Mouse (Mus musculus) gonadal fat pad, adult 2 months (tissue): ENCODE measurements around the gene Galnt18. TPM values are rescaled to one million over a fixed set of nuclear protein-coding genes. Genes with fewer than 3 reads are reported as not detected.

Source experiments
- DNase-seq: peaks from one replicate; pipeline ENCODE4 v3.0.0-alpha.2; 2012; ENCODE audit warnings: low read depth
- polyA plus RNA-seq: library from polyadenylated mRNA; depleted of rRNA; stranded (reverse); fragments of >200 nt; gene quantifications from 2 replicates; pipeline ENCODE4 v1.2.3, GENCODE M21; 2012; rRNA removed

Galnt18 gene
- 38.2 and 42.8 TPM in 2 replicates for polyA plus RNA-seq

DNA sequence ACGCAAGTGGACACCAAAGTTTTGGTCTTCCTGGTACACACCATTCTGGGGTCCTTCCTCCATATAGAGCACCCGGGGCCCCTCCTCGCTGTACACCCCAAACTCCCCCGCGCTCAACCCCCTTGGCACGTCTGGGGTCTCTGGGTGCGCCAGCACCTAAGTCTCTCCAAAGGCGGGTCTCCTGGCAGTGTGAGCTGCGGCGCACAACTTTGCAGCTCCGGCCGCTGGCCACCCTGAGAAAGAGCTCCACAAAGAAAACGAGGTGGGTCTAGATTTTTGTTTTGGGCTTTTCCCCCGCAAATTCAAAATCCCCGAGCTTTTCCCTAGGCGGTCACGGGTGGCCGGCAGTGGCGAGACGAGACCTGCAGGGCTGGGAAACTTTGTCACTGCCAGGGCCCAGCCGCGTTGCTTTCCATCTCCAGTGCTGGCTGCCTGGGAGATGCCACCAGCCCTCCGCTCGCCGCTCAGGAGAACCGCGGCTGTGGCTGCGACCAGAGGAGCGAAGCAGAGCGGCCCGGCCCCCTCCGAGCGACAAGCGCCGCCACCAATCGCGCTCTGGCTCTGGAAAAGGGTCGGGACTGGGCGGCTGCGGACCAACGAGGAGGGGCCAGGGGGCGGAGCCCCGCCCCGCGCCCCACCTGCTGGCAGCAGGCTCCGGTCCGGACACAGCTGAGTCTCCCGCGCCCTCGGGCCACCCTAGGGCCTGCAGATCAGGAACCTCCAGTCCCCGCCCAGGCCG lies at the start of gene Galnt18:
Gene Galnt18 (minus strand): TSS at position 474 of the 739 bp plus-strand sequence.
- no peak for DNase-seq

DNA sequence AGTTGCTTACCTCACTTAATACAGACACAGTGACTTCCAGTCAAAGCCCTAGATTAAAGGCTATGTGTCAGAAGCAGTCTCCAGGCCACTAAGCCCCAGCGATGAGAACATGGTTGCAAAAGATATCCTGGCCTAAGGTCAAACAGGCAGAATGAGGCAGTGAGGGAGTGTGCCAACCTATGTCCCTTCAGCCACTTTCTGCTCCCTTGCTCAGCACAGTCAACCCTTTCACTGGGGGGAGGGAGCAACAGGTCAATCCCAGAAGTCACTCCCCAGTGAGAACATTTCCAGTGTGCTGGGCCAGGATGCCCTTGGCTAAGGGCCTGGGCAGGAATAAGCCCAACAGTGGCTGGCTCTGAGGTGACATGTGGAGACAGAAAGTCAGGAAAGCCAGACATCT lies 47.6 kb upstream of the Galnt18 start:
- DNase-seq: peak; percentile 68

DNA sequence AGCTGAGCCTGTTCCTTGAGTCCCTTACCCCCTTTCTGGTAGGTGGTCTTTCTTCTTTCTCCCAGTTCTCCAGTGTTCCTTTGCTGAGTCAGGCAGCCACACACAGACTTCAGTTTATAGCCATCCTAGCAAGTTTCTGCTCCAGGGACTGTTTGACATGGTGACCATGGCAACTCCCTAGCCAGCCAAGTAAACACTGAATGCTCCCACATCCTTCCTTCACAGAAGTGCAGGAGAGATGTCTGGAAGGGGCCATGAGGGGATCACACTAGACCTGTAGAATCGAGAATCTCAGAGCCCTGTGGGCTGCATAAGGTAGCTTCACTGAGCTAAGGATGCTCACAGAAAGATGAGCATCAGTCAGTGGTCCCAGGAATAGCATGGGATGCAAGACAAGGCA lies 33.3 kb upstream of the Galnt18 start:
- no peak for DNase-seq

DNA sequence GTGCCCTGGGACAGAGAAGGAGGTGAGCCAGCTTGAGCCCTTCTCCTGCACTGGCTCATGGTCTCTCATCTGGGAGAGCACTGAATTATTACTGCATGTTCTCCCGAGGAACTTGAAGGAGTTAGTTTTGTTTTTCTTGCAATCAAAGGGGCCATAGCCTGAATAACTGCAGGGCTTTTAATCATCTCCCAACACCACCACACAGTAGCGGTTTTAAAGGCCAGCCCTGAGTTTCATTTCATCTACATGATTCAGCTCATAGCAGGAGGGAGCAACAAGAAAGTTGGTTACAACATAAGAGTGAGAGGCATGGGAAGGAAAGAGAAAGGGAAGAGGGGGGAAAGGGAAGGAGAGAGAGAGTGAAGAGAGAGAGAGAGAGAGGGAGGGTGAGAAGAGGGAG lies 31.3 kb upstream of the Galnt18 start:
- DNase-seq: no peak

DNA sequence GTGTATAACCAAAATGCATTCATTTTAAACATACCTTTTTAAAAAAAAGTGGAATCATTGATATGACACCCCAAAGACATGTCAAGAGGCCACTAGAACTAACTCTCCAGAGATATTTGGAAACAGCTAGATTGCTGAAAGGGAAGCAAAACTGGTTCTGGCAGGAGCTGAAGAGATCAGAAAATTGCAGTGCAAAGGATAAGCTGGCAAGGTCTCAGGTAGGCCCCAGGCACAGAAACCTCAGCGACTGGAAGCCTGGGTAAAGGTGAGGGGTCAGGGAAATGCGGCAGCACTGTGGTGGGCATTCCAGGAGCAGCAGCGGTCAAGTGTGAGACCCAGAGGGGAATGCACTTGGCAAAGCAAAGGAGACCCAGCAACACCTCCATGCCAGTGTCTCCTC lies 30.0 kb upstream of the Galnt18 start:
- DNase-seq: no peak

DNA sequence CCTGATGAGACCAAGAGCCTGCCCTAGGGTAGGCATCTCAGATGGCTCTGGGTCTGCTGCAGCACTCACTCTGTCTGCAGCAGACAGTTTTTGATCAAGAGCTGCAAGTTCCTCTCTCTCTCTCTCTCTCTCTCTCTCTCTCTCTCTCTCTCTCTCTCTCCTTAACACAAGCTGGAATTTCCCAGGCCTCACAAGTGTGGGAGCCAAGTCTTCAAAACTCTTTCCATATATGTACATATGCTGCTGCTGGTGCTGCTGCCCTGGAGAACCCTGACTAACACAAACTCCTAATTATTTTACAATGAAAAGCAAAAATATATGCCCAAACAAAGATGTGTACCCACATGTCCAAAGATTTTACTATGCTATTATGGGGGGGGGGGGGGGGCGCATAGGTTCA lies 26.3 kb upstream of the Galnt18 start:
- DNase-seq: no peak

DNA sequence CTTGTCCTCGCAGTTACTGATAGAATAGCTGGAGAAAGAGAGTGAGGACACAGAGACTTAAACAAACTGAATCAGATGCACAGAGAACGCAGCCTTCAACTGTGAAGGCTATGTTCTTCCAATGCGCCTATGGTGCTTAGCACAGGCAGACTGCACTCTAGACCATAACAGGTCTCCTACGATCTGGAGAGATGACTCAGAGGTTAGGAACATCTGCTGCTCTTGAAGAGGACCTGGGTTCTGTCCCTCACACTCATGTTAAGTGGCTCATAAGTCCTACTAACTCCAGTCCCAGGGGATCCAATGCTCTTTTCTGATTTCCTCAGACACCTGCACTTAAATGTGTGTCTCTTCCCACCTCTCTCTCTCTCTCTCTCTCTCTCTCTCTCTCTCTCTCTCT lies 24.9 kb upstream of the Galnt18 start:
- no peak for DNase-seq

DNA sequence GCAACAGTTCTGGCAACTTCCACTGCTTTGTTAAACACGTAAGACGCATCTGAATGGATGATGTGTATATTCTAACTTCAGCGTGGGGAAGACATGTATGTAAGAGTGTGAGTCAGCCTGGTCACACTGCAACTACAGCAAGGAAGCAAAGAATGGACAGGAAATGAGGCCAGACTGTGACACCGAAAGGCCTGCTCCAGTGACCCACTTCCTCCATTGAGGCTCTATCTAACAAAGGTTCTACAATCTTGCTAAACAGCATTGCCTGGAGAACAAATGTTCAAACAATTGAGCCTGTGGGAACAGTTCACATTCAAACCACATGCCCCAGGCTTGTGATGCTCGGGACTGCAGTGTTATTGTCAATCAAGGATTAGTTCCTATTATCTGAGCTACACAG lies 21.0 kb upstream of the Galnt18 start:
- no peak for DNase-seq

DNA sequence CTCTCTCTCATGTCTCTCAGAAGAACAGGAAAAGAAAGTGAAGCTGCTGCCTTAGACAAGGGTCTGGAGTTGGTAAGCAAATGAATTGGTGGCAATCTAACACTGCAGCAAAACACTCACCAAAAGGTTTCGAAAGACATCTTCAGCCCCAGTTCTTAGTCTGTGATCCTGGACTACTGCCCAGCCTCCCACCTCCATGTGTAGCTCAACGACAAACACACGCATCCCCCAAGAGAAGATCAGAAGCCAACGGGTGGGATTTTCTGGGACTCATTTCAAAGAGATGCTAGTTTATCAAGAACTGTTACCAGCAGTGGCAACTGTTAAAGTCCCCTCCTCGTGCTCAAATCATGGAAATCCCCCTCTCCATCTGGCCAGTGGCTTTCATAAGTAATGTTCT lies 20.3 kb upstream of the Galnt18 start:
- DNase-seq: no peak

DNA sequence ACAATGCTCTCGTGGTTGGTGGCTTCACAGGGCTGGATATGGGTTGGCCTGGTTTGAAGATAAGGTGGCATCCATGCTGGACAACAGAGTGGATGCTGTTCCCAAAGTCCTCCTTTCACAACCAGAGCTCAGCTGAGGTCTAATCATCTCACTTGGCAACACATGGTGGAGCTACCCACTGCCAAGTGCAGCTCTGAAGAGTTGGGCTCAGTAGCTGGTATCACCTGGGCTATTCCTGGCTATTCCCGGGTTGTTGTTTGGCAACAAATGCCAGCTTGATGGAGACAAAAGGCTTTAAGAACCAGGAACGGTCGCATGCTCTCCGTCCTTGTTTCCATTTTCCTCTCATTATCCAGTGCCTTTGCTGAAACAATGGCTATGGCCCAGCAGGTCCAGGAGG lies 19.2 kb upstream of the Galnt18 start:
- no peak for DNase-seq

DNA sequence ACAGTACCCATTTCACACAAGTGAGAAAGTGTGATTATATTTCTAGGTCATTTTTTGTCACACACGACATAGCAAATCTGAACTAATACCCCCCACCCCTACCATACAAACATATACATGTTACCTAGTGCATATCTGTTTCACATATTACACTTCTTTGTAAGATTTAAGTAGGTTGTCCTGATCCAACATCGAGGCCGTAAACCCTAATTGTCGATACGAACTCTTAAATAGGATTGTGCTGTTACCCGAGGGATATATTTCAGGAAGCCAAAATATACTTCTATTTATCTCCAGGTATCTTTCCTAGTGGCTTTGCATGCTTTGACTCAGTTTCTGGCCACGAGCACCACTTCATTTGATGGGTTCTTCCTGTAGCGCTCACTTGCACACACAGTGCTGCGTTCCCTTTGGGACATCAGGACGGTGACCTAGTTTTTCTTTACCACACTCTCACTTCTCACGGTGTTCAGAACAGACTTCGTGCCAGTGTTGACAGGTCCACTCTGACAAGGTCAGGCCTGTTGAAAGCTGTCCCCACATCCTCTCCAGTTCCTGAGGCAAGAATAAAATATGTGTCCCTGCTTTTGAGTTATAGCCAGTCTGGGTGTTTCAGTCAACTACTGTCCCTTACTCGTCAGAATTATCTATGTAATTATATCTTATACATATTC lies 17.7 kb upstream of the Galnt18 start:
- no peak for DNase-seq

DNA sequence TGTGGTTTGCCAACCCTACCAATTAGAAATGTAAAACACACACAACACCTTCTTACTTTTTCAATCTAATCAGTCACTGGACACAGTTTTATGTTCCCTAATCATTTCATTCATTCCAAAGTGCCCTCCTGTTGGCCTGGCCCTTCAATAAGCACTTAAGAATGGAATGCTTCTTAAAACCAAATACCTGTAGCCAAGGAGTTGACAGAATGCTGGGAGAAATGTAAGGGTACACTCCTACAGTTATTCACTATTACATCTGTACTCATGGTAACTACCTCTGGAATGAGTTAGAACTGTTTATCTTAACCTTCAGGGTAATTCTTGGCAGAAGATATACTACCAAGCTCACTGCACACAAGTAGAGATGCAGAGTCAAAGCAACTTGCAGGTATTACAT lies 15.3 kb upstream of the Galnt18 start:
- no peak for DNase-seq

DNA sequence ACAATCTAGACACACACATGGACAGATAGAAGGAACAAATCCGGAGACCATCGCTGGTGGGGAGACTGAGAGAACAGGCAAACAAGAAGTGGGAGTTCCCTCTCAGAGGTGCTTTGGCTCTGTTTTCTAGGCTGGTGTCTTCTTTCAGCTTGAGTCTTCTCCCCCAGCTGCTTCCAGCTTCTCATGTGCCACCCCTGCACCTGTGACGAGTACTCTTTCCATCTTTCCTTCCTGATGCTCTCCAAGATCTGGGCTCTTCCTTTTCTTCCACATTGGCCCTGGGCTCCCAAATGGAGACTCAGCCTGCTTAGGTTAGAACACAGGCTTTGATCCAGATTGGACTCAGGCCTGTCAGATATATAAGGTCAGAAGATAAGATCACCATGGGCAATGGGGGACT lies 12.4 kb upstream of the Galnt18 start:
- no peak for DNase-seq

DNA sequence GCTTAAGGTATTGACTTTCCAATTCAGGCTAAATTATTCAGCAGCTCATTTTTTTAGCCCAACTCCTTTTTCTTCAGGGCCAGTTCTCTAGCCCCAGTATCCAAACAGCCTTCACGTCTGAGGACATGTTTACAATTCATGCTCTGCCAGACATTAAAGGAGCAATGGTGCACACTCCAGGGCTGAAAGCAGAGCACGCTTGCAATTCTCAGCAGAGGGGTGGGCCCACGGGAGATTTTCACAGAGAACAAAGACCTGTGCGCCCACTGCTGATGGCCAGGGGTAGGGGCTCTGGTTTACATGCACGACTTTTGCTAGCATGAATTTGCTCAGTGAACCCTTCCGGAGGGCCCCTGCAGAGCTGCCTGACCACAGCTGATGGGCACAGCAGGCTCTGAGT lies 11.6 kb upstream of the Galnt18 start:
- no peak for DNase-seq

DNA sequence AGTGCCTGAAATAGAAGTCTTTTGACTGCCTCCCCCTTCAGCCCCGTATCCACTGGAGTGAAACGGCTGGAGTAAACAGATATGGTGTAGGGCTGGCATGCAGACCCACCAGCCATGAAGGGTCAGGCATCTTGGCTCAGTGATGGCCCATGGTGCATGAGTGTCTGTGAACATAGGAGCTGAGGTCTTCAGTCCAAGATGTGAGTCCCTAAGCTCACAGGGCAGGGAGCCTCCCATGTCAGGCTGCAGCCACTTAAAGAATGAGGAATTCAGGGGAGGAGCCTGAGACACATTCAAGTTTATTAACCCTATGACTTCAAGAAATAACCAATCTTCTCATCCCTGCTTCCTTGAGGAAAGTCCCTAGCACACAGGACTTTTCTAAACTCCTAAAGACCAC lies 8.1 kb upstream of the Galnt18 start:
- DNase-seq: no peak

DNA sequence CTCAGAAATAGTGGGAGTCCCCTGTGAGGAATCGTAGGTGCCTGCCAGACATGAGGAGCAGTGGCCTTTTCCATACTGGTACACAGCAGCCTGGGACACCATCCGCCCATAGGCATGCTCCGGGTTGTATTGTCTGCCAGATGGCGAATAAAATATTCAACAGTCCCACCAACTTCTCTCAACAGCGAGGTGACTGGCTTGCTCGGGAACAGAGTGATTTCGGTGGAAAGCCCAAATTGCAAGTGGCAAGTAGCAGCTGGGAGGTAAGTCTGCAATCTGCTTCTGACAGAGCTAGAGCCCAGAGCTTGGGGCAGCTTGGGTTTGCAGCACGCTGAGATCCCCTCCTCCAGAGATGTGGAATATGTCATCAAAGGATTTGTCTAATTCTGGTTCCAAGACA lies 5.7 kb upstream of the Galnt18 start:
- no peak for DNase-seq

DNA sequence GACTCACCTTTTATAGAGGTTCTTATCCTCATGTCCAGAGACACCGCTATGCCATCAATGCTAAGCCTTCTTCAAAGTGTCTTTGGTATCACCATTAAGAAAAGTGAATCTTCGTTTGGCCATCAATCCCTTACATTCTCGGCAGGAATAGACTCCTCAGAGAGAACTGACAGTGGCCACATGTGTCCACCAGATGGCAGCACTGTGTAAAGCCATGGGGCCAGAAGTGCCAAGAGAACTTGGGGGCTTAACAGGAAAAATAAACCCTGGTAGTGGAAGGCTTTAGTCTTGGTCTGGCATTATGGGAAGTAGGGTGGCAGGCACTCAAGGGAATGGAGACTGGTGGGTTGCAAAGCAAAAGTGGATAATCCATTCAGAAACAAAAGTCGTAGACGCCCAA lies 2.3 kb upstream of the Galnt18 start:
- no peak for DNase-seq

DNA sequence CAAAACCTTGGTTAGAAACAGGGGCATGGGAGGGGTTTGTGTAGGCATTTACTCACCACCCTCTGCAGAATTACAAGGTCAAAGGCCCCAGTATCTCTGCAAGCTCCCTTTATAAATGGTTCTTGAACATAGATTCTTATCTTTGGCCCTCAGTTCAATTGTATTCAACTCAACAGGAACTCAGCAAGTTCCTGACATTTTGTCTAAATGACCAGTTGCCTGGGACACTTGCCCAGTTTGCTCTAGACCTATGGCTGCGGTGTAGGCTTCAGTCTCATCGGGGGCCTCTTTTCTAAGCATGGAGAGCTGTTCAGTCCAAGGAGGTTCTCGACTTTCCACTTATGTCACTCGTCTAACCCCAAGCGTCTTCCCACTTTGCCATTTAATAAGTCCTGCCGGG lies 1.5 kb upstream of the Galnt18 start:
- DNase-seq: no peak

DNA sequence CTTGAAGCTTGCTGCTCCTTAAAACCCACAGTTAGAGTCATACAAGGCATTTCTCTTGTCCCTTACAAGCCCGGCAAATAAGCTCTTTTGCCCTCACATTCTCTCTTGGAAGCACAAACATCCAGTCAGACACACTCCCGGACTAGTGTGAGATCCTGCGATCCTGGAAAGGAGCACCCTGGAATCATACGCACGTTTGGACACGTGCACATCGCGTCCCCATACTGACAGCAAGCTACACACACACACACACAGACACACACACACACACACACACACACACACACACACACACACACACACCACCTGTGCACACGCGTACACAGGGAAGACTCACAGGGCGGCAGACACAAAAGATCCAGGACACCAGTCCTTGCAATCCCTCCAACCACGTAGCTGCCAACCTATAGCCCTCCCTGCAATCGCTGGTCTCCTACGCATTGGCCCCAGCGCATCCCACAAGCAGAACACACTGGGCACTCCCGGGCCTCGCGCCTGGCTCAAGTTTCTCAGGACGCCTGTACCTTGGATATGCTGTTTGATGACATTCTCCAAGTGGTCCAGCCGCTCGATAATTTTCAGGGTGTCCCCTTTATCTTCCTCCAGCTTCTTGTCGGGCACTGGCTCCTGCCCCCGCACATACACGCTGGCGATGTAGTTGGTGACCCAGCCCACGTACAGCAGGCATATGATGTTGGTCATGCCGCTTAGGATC lies 831 bp downstream of the Galnt18 start:
- no peak for DNase-seq

DNA sequence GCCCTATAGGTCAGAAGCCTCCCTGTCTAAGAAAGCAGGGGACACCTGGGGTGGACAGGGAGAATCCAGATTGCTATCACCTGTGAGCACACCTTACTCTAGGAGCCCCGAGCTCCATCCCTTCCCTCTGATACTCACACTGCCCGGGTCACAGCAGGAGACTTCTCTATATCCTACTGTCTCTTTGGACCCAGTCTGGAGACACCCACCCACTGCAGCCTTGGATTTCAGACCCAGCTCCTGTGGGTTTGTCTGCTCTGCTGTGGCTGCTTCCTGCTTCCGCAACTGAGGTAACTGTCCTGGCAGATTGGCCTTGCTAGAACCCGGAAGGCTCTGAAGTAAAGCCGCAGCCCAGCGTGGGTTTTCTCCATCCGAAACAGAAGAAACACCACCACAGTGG lies 1.6 kb downstream of the Galnt18 start:
- DNase-seq: no peak

DNA sequence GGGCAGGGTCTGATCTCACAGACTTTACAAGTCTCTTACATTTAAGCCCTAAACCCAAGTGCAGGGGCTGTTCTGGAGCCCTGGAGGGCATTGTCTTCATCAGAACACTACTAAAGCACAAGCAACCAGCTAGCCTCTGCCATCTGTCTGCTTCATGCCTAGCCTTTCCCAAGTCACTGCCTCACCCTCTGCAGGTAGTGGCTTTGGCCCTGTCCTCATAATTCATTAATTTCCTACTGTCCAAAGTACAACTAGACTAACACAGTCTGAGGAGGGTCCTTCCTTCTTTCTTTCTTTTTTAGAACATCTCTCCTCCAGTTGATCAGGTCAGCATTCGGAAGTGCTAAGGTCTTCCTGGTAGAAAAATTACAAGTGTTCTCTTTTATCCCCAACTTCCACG lies 2.6 kb downstream of the Galnt18 start:
- no peak for DNase-seq

DNA sequence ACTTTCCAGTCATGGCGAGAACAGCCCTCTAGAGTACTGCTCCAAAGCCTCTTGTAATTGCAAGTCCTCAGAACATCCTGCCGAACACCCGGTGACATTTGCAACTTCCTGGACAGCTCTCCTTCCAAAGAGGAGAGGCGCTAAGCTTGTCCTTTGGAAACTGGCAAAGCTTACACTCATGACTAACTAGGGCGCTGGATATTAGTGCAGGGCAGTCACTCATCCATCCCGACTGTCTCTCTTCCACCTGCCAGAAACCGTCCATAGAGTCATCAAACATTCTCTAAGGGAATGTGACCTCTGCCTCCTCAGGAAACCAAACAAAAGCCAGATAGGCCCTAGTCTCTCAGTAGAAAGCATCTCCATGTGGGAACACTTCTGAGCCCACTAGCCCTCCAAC lies 3.6 kb downstream of the Galnt18 start:
- DNase-seq: no peak

DNA sequence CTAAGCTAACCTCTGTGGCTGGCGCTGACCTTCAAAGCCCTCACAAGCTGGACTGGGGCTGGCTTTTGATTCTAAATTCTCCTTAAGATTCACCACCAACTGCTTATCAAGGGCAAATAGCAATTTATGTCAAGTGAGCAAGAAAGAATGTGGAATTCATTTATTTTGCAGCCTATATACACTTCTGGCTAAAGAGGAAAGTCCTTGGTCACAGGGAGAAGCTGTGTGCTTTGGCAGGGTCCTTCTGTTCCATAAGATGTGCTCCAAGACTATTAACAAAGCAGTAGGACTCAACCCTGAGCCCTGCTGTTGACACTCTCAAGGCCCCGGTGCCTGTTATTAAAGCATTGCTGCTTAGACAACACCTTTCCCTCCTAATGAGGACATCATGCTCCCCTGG lies 7.4 kb downstream of the Galnt18 start:
- DNase-seq: no peak
